Mouse (Mus musculus) kidney, postnatal 25 days (tissue): ENCODE results near the gene Olfr1209.

Experiments used
- DNase-seq, 2 experiments: peaks; one replicate each; pipeline ENCODE4 v3.0.0; 2021; ENCODE audit warnings: mixed read lengths in 2 of 2

The Olfr1209 gene

GRCm38 (mm10) chr2:88915057-88915456, at the start of gene Olfr1209:
TSS of gene Olfr1209 (minus strand) at chr2:88915157.
- no peak for DNase-seq

GRCm38 (mm10) chr2:88953669-88954068, 38.7 kb upstream of the Olfr1209 start, which contains the start of gene Olfr1212:
TSS of gene Olfr1212 (plus strand) at chr2:88953969.
- no peak for DNase-seq

- DNase-seq = no peak
These were observed 23.1 kb upstream of the Olfr1209 start, which contains the start of gene Olfr1211 for GRCm38 (mm10) chr2:88938011-88938410. TSS of gene Olfr1211 (minus strand) at chr2:88938111.

GRCm38 (mm10) chr2:88902211-88902610, 12.7 kb downstream of the Olfr1209 start, which contains the start of gene Olfr1208:
TSS of gene Olfr1208 (minus strand) at chr2:88902311.
- DNase-seq = no peak

GRCm38 (mm10) chr2:88862931-88863330, 52.0 kb downstream of the Olfr1209 start, which contains the start of gene Olfr1206:
TSS of gene Olfr1206 (plus strand) at chr2:88863231.
- no peak for DNase-seq
